Mouse (Mus musculus) gastrocnemius, adult 18-20 months (tissue): ENCODE measurements around the gene Radil. TPM values are rescaled to one million over a fixed set of nuclear protein-coding genes. Genes with fewer than 3 reads are reported as not detected.
A peak's percentile ranks its signal among the peaks of the same experiment; 100 is the strongest.

Source experiments
- DNase-seq: peaks from one replicate; pipeline ENCODE4 v3.0.0; 2021; ENCODE audit warnings: low spot score
- long read RNA-seq, 2 experiments: library from polyadenylated mRNA; stranded (forward); transcript quantifications; one replicate each; pipeline ENCODE4 v2.0.0; 2021
- total RNA-seq, 2 experiments: library from RNA; stranded (reverse); gene quantifications; 2 replicates each; pipeline ENCODE4 v1.2.3; 2021

Gene Radil
- 1 to 10 TPM; 1.5 TPM for total RNA-seq
- long read RNA-seq, experiment 1, partial matches to known transcripts: 1 of 2 reads
- long read RNA-seq, experiment 1, other reads (novel, unspliced or antisense): 0 of 2 reads
- long read RNA-seq, experiment 2: 0 reads

DNA sequence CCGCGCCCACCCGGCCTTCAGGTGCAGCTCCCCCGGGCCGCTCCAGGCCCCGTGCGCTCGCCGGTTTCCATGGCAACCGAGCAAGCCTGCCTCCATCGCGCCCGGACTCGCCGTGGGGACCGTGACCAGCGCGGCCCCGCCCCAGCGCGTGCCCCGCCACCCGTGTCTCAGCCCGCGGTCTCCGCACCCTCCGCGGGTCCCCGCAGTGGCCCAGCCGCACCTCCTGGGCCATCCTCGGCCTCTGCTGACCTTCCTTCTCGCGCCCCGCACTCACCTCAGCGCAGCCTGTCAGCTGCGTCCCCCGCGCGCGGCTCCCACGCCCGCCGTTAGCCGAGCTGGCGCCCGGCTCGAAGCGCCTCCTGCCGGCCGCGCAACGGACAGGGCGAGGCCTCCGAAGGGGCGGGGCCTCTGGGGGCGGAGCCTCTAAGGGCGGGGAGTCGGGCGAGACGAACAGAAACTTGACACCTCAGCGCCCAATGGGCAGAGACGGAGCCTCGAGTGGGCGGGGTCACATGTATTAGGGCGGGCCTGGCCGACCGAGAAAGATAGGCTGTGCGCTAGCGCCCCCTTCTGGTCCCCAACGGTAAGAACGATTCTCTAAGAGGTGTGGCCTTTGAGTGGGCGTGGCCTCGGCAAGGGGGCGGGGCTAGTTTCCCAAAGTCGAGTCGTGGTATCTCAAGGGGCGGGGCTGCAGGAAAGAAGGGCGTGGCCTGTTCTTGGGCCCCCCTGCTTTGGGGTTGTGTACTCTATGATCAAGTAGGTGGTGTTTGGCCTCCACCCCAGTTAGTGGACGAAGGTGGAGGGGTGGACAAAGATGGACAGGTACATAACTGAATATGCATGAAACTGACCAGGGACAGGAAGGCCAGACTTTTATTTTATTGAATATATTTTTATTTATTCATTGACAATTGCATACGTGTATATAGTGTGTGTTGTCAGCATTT, at the start of gene Radil:
Radil (minus strand) TSS at position 393 of the 947 bp plus-strand sequence.
- peak; percentile 97 for DNase-seq

DNA sequence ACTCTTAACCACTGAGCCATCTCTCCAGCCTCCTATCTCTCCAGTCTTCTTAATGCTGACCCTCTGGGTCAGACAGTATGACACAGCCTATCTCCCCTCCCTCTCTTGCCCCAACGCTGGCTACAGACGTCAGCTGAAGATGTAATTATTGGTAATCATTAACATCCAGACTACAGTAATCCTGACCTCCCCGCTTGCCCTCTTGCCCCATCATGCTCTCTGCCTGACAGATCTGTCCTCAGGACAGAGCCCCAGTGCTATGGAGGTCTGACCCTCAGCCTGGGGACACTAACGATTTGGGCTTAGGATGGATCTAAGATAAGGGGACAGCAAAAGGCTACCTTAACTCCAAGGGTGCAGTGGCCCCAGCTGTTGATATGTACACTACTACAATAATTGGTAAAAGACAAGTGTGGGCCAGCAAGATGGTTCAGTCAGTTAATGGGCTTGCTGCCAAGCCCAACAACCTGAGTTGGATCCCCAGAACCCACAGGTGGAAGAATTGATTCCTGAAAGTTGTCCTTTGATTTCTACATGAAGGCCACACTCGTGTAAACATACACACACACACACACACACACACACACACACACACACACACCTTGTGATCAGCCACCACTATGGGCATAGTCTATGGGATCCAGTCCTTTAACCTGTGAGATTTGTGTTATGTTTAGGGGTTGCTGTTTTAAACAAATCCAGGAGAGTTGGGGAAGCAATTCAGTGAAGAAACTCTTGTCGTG, 46.9 kb upstream of the Radil start:
- no peak for DNase-seq

DNA sequence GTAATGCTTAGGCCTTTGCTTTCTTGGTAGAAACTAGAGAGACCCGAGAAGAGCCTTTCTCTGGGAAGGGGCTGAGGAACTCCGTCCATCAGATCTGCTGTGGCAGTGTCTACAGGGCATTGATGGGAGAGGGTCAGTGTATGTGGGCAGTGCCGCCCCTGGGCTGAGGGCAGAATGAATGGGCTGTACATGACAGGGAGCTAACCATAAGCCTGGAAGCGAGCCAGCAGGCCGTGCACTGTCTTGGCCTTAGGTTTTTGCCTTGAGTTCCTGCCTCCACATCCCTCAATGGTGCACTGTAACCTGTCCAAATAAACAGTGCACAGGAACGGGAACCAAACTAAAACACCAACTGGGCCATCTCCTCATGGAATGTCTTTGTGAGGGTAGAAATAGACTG, 45.8 kb upstream of the Radil start:
- no peak for DNase-seq

DNA sequence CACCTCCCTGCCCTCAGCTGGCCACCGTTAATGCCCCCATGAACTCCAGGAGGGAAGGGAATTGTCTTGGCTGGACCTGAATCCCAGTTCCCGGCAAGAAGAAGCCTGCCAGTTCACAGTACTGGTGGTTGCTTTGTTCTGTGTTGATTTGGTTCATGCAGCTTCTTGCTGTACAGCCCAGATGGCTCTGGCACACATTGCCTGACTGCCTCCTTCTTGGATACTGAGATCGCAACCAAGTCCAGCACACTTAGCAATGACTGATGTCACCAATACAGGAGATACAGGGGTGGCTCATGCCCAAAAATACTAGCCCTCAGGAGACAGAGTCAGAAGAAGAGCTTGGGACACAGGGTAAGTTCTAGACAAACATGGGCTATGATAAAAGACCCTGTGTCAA, 44.8 kb upstream of the Radil start:
- DNase-seq: no peak

DNA sequence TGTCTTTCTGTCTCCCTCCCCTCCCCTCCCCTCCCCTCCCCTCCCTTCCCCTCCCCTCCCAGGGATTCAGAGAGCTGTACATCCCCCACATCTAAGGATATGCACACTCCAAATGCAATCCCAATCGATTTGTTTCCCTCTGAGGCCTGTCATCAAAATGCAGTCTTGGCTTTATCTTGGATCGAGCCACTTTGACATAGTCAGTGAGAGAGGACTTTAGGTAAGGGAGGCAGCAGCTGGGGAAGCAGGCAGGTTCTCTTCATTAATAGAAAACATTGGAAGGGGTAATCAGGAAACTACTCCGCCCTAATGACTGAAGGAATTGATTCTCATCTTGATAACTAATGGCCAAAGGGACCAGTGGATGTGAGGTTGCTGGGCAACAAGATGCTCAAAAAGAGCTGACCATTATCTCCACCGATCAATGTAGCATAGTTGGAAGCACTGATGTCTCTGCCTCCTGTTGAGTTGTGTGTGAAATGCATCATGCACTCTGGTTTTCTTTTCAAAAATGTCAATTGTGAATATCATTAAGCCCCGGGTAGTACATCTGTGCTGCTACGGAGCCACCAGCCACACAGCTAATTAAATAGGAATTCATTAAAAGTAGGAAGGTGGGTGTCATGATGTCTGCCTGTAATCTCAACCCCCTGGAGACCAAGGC, 40.2 kb upstream of the Radil start:
- DNase-seq: no peak

DNA sequence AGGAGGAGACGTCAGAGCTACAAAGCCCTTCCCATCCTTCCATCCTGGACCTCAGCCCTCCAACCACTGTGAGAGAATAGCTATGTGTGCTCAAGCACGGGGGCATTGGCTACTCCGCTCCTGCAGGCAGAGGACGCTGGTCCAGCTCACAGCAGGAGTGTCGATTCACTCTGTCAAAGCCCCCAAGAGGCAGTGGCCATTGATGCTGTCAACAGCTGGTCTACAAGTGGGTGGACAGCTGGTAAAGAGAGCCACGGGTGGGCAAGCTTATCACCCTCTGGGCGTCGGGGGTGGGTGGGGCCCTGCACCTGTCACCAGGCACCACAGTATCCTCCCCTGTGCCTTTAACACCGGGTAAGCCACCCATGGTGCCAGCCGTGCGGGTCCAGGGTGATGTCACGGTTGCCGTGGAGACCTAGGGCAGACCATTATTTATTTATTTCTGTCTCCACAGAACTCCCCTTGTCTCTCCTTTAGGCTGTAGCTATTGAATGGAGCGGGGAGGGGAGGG, 32.8 kb upstream of the Radil start:
- DNase-seq: no peak

DNA sequence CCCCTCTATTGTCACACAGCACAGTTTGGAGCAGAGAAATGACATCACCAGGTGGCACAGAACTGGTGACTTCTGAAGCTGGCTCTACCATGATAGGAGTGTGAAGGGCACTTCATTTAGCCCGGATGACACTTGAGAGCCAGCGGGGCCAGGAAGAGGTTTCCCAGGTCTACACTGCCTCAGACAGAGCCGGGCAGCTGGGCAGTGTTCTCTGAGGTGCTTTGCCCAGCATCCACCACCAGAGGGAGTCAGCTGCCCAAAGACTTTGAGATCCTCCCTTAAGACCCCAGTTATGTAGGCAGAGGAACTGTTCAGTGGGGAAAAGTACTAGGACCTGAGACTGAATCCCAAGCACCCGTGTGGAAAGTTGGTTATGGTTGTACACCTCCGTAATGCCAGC, 30.6 kb upstream of the Radil start:
- DNase-seq: peak; percentile 15

DNA sequence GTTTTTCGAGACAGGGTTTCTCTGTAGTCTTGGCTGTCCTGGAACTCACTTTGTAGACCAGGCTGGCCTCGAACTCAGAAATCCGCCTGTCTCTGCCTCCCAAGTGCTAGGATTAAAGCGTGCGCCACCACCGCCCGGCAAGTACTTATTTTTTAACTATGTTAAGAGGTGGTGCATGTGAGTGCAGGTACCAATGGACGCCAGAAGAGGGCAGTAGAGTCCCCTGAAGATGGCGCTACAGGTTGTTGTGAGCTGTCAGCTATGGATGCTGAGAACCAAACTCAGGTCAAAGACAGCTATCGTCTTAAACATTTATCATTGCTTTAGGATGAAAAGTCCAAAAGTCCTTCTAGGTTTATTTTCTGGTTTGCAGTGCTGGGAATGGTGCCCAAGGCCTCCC, 27.3 kb upstream of the Radil start:
- DNase-seq: no peak

DNA sequence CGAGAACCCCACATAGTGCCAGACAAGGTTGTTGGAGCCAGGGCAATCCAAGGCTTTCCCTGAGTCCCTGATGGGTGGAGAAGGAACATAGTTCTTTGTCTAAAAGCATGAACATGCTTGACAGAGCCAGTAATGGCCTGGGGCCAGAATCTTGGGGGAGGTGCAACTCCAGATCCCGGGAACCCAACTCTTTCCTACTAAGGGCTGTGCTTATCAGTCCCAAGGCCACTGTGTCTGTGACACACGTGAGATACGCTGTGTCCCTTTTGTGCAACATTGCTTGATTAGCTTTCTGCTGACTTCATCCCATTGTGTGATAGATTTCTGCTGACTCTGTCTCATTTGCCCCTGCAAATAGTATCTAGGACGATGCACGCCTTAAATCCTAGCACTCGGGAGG, 25.9 kb upstream of the Radil start:
- DNase-seq: peak; percentile 32

DNA sequence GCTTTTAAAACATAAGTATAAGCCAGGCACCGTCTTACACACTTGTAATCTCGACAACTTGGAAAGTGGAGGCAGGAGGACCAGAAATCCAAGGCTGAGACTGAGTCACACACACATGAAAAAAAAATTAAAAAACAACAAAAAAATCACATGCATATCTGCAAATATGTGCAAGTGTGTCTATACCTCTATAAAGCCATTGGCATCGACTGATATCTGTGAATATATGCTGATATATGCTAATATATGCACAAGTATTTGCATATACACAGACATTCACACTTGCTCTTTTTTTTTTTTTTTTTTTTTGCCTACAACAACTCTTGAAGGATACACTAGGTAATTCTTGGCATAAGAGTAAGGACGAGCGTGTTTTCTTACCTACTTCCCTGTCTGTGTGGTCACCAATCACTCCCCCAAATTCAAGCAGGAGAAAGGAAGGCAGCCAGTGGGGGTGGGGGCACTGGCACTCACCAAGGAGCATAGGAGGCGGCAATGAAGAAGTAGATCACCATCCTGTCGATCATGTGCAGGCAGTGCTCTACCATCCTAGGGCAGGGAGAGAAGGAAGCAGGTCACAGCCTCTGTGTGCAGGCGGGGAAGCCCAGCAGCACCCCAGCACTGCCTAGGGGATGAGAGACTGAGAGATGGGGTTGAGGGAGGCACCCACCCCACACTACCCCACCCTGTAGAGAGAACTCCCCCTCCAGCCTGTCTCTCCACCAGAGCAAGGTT, 23.6 kb upstream of the Radil start:
- DNase-seq: no peak

DNA sequence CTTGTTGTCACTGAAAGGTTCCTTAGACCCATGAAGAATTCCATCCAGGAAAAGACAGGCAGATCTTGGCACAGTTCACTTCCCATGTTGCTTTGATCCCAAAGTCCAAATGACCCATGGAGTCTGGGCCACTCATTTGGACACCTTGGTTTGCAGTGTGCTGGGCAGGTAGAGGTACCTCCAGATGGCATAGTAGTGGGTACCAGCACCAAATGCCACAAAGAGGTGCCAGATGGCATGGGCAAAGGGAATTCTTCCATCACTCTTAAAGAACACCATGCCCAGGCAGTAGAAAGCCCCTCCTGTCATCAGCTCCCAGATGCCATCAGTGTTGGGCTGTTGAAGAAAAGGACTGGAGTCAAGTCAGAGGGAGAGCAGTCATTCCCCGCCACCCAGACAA, 13.7 kb upstream of the Radil start:
- no peak for DNase-seq

DNA sequence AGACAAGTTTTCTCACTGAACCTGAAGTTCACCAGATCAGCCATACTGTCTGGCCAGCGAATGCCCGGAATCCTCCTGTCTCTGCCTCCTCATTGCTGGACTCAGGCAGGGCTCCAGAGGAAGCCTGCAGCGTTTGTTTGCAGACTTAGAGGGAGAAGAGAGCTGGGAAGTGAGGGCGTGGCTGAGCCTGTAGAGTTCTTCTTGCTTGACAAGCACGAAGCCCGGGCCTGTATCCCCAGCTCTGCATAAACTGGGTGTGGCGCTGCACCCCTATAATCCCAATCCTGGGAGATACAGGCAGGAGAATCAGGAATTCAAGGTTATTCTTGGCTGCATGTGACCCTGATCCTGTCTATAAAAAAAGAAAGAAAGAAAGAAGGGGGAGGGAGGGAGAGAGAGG, 9.4 kb upstream of the Radil start:
- no peak for DNase-seq

DNA sequence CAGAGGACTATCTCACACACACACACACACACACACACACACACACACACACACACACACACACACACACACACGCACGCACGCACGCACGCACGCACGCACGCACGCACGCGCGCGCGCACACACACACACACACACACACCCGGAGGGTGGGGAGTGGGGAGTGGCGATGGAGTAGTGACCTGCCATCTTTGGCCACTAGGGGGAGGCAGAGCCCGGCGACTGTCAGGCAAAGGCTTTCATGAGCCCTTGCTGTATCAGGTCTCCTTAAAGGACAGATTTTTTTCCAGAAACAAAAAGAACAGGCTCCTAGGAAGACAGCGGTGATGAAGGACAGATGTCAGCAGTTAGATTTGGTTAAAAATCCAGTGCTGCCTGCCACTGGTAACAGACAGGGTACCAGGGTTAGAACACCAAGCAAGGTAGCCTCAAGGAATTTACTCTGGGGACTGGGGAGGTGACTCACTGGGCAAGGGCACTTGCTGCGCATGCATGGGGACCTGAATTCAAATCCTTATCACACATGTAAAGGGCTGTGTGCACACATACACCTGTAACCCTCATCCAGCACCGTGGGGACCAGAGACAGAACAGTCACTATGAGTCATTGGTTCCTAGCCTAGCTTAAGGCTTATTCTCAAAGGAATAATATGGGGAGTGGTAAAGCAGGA, 6.6 kb upstream of the Radil start:
- DNase-seq: peak; percentile 79

DNA sequence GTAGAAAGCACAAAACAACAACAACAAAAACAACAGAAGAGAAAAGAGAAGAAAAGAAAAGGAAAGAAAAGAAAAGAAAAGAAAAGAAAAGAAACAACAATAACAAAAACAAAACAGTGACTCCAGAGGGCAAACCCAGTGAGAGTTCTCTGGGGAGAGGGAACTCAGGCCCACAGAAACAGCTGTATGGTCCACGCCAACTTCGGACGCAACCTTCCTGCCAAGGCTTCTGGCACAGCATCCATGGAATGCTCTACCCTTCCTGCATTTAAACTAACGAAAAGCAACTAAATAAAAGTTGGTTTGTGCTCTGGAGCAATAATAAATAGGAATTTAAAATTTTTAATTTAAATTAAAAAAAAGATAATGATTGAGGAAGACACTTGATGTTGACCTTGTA, 5.8 kb upstream of the Radil start:
- no peak for DNase-seq

DNA sequence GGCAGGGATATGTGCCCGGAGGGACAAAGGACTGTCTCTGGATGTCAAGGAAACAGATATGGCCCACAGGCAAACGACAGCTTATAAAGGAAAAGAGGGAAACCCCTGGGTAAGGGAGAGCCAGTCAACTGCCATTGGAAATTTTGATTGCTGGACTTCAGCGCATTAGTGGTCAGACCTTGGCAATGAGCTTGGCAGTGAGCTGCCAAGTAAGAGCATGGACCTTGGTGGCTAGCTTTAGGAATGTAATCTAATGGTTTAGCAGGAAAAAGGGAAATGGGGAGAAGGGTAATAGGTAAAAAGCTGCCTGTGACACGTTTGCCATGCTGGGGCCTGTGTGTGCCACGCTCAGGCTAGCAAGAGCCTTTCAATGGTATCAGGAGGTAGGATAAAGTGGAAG, 5.0 kb upstream of the Radil start:
- DNase-seq: no peak

DNA sequence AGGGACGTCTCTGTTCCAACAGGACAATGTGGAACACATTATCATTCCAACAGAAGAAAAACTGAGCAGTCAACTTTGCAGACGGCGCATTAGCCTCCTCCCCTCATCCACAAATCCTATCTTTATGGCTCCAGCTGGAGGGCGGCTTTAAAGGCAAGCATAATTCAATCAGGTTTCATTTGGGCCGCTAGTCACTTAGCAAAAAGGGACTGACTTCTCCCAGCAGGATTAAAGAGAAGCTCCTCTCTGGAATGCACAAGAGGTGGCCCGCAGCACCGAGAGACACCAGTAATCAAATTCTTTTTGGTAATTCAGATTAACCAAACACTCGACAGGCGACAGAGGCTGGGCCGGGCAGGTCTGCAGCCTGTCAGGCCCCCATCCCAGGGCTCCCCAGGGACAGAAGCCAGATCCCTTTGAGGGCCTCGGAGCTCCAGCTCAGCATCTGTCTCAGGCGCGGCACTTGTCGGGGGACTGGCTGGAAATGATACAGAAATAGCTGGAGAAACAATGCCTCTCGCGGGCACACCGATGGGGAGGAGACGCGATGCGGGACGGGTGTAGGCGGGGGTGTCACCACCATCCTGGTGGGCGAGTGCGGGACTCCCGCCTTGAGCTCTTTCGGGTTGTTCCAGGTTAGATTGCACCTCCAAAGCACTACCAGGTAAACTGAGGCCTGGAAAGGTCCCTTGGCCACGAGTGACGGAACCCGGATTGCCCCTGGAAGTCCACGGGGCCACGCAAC, 765 bp downstream of the Radil start:
- peak; percentile 52 for DNase-seq

DNA sequence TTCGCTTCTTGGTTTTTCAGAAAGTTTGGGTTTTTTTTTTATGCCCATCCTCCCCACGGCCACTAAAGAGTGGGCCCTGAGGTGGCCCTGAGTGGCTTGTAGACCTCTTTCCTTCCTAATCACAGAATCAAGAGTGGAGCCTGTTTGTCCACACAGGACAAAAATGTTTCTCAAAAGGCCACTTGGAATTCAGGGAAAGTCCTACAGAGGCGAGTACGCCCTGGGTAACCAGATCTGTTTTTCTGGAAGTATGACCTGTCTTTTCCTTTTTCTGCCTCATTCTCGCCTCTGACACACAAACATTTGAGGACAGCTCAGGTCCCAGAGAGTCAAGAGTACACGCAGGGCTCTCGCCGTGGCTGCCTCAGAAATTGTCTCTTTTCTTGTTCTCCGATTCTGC, 1.5 kb downstream of the Radil start:
- peak; percentile 21 for DNase-seq

DNA sequence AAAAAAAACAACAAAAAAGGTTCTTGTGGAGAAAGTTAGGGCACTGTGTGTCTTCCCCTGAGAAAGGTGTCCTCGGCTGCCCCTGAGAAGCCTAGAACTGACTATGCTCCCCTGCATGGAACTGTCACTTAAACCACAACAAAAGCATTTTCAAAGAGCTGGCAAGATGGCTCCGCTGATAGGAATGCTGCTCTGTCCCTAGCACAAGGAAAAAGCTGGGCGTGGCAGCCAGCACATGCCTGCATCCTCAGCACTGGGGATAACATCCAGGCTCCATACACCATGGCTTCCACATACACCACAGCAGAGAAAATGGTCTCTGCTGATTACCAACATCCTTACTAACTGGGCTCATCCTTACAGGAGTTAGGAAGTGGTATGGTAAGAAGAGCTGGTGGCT, 3.8 kb downstream of the Radil start:
- no peak for DNase-seq

DNA sequence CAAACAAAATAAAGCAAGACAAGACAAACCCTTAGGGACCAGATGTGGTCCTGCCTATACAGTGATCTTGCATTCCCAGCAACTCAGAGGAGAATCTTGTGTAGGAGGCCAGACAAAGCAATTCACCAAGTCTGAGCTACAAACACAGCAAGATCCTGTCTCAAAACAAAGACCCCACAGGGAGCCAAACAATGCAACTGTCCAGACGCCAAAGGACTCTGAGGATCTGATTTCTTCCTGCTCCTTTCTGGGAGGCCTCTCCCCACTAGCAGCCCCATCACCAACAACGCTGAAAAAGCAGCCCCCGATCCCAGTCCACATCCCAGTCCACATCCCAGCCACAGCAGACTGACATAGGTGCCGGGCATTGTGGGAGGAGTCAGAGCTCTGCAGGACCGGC, 4.6 kb downstream of the Radil start:
- no peak for DNase-seq
